Mouse (Mus musculus): Measurements from ENCODE around the gene Prim2.
"Not testable (repeated sequence)": the region's sequence is repeated elsewhere in the genome, so short reads cannot be mapped to it uniquely, and the experiment has no call there.

Gene Prim2

GRCm38 (mm10) chr1:33649534-33650108 lies 20.0 kb downstream of the Prim2 start:
- DNase-seq: no peak

GRCm38 (mm10) chr1:33649021-33649420 lies 20.6 kb downstream of the Prim2 start:
- DNase-seq: no peak

- DNase-seq: no peak
These were observed 21.9 kb downstream of the Prim2 start for GRCm38 (mm10) chr1:33647661-33648060.

- DNase-seq: no peak
These were observed 22.4 kb downstream of the Prim2 start for GRCm38 (mm10) chr1:33647173-33647572.

GRCm38 (mm10) chr1:33645689-33646088 lies 23.9 kb downstream of the Prim2 start:
- DNase-seq: no peak

GRCm38 (mm10) chr1:33641139-33641538 lies 28.5 kb downstream of the Prim2 start:
- peak; percentile 42 for DNase-seq

GRCm38 (mm10) chr1:33640089-33640488 lies 29.5 kb downstream of the Prim2 start:
- no peak for DNase-seq

- no peak for DNase-seq
These were observed 30.4 kb downstream of the Prim2 start for GRCm38 (mm10) chr1:33639234-33639633.

- DNase-seq: no peak
These were observed 31.8 kb downstream of the Prim2 start for GRCm38 (mm10) chr1:33637827-33638226.

- no peak for DNase-seq
These were observed 33.0 kb downstream of the Prim2 start for GRCm38 (mm10) chr1:33636421-33637195.

GRCm38 (mm10) chr1:33631002-33631618 lies 38.5 kb downstream of the Prim2 start:
- DNase-seq: not testable (repeated sequence)

- no peak for DNase-seq
These were observed 41.8 kb downstream of the Prim2 start for GRCm38 (mm10) chr1:33627803-33628202.

- no peak for DNase-seq
These were observed 42.5 kb downstream of the Prim2 start for GRCm38 (mm10) chr1:33627070-33627469.

- DNase-seq: no peak
These were observed 44.7 kb downstream of the Prim2 start for GRCm38 (mm10) chr1:33624900-33625299.

- no peak for DNase-seq
These were observed 45.2 kb downstream of the Prim2 start for GRCm38 (mm10) chr1:33624441-33624840.

GRCm38 (mm10) chr1:33621791-33622190 lies 47.8 kb downstream of the Prim2 start:
- DNase-seq: no peak

GRCm38 (mm10) chr1:33620091-33620788 lies 49.4 kb downstream of the Prim2 start:
- DNase-seq: no peak

- DNase-seq: not testable (repeated sequence)
These were observed 53.0 kb downstream of the Prim2 start for GRCm38 (mm10) chr1:33616642-33617041.

- DNase-seq: no peak
These were observed 57.5 kb downstream of the Prim2 start for GRCm38 (mm10) chr1:33612100-33612499.

GRCm38 (mm10) chr1:33610026-33610721 lies 59.4 kb downstream of the Prim2 start:
- no peak for DNase-seq

GRCm38 (mm10) chr1:33608133-33608532 lies 61.5 kb downstream of the Prim2 start:
- DNase-seq: no peak

- no peak for DNase-seq
These were observed 65.4 kb downstream of the Prim2 start for GRCm38 (mm10) chr1:33604087-33604699.
